Mouse (Mus musculus) ES-E14 (cell line): ENCODE measurements around the gene Dhdh. TPM values are rescaled to one million over a fixed set of nuclear protein-coding genes. Genes with fewer than 3 reads are reported as not detected.

ENCODE experiments used
- DNase-seq: peaks from one replicate; pipeline ENCODE4 v3.0.0-alpha.2; 2013; ENCODE audit warnings: low read depth, low spot score
- H3K27ac ChIP-seq: 2 replicates; pipeline ENCODE4 v1.5.1; 2012; ENCODE audit warnings: low read depth, mild to moderate bottlenecking, low read length, moderate library complexity, mixed read lengths; ENCODE audit not compliant: poor library complexity, insufficient read depth, severe bottlenecking
- H3K36me3 ChIP-seq: 2 replicates; pipeline ENCODE4 v1.6.1; 2012; ENCODE audit warnings: mild to moderate bottlenecking, low read length, moderate library complexity, mixed read lengths; ENCODE audit not compliant: control insufficient read depth, poor library complexity, insufficient read depth, severe bottlenecking
- H3K4me1 ChIP-seq, 2 experiments: fragments of 150-350 bp in 1 of 2; sonication (generic) in 1 of 2; 2 replicates each; pipeline ENCODE4 v1.6.1; 2012; ENCODE audit warnings: low read length in 2 of 2, mild to moderate bottlenecking in 1 of 2, mixed read lengths in 1 of 2; ENCODE audit not compliant: control insufficient read depth in 2 of 2, insufficient read depth in 2 of 2, poor library complexity in 1 of 2
- H3K4me3 ChIP-seq, 2 experiments: fragments of 150-350 bp in 1 of 2; sonication (generic) in 1 of 2; 2 replicates each; pipeline ENCODE4 v1.5.1; 2012; ENCODE audit warnings: low read length in 2 of 2, low read depth in 1 of 2, mild to moderate bottlenecking in 1 of 2, mixed read lengths in 1 of 2; ENCODE audit not compliant: insufficient read depth in 1 of 2, poor library complexity in 1 of 2, severe bottlenecking in 1 of 2
- H3K9ac ChIP-seq: 2 replicates; pipeline ENCODE4 v1.6.1; 2012; ENCODE audit warnings: low read depth, mild to moderate bottlenecking, low read length, mixed read lengths; ENCODE audit not compliant: poor library complexity, insufficient read depth, severe bottlenecking
- H3K9me3 ChIP-seq: fragments of 150-350 bp; sonication (generic); 2 replicates; pipeline ENCODE4 v1.6.1; 2012; ENCODE audit warnings: low read depth, mild to moderate bottlenecking, low read length; ENCODE audit not compliant: control insufficient read depth, insufficient read depth
- CHD2 ChIP-seq: IDR thresholded peaks from 2 replicates; pipeline ENCODE4 v1.6.1; 2014; ENCODE audit warnings: mild to moderate bottlenecking, low read depth, low read length, inconsistent platforms
- HCFC1 ChIP-seq: IDR thresholded peaks from 2 replicates; pipeline ENCODE4 v1.6.1; 2012; ENCODE audit warnings: low read length, inconsistent platforms, borderline replicate concordance; ENCODE audit not compliant: insufficient read depth
- MAFK ChIP-seq: IDR thresholded peaks from 2 replicates; pipeline ENCODE4 v1.6.1; 2014; ENCODE audit warnings: mild to moderate bottlenecking, low read depth, low read length, inconsistent platforms; ENCODE audit not compliant: insufficient read depth
- ZC3H11A ChIP-seq: IDR thresholded peaks from 2 replicates; pipeline ENCODE4 v1.6.1; 2012; ENCODE audit warnings: low read depth, mild to moderate bottlenecking, inconsistent platforms, low read length, borderline replicate concordance
- ZNF384 ChIP-seq: IDR thresholded peaks from 2 replicates; pipeline ENCODE4 v1.6.1; 2012; ENCODE audit warnings: low read depth, low read length, inconsistent platforms
- in situ Hi-C, 2 experiments: fragments of 600-800 bp; cut with MboI; formaldehyde crosslinking; loops; one replicate each; pipeline ENCODE4 v1.15.1; 2025; ENCODE audit warnings: low sequenced_read_pairs in 2 of 2, inconsistent platforms in 1 of 2; ENCODE audit not compliant: unreplicated experiment in 2 of 2
- total RNA-seq: library from RNA; depleted of rRNA; stranded (reverse); fragments of 300-350 nt; gene quantifications from 2 replicates; pipeline ENCODE4 v1.2.3, GENCODE M21; 2012

The Dhdh gene
- total RNA-seq, 1 experiment, result 3.6 TPM

DNA sequence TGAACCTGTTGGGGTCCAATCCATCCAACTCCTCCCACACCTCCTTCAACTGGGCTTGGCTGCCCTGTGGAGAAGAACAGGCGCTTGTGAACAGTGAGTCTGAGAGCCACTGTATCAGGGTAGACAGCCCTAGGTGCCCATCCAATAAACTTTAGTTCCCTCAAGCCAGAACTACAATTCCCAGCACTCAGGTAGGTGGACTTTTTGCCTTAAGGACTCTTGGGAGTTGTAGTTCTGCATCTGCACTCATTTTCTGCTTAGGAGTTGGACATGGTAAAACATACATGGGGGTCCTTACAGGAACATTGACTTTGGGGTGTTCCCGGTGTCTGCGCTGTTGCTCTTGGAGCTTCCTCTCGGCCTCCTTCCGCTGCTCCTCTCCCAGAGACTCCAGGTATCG, 9.8 kb upstream of the Dhdh start:
- in situ Hi-C loops, result no loop called here
- no peaks in the 10 kb centered on the region for H3K9me3 ChIP-seq
- H3K27ac ChIP-seq, result no peak overlapping the region
- no peak overlapping the region for H3K4me3 ChIP-seq
- no peak for TF ChIP-seq ZNF384
- TF ChIP-seq HCFC1, result peak; percentile 86
- no peak for TF ChIP-seq ZC3H11A
- TF ChIP-seq CHD2, result no peak
- no peak for TF ChIP-seq MAFK
- DNase-seq, result no peak
- H3K4me1 ChIP-seq, result peaks cover 0 to 5% of the 10 kb centered on the region in 2 experiments; a peak in 1 of 4 replicates
- H3K9ac ChIP-seq, result no peak overlapping the region
- peaks cover 25% of the 10 kb centered on the region for H3K36me3 ChIP-seq

DNA sequence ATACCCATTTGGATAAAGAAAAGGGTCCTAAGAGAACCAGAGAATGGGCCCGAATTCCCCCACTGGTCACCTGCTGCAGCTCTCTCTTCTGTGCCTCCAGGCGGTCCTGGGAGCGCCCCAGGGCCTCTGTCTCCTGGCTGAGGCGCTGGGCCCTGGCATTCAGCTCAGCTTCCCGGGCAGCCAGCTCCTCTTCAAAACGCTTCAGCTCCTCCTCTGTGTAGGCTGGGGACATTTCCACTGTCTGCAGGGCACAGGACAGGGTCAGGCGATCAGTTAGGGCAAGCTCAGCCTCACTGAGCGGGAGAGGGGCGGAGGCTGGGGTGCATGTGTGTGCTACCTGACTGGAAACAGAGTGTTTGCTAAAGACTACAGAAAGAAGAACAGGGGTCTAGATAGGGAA, 5.9 kb upstream of the Dhdh start:
- H3K36me3 ChIP-seq, result peaks cover 21% of the 10 kb centered on the region
- H3K4me3 ChIP-seq, result no peak overlapping the region
- no peak for DNase-seq
- TF ChIP-seq ZC3H11A (no peak), CHD2 (no peak), MAFK (no peak), ZNF384 (no peak), HCFC1 (no peak)
- in situ Hi-C loops, result no loop called here
- peaks cover 4 to 16% of the 10 kb centered on the region in 2 experiments; a peak in 2 of 4 replicates for H3K4me1 ChIP-seq
- 0 out of 2 replicates have a peak overlapping the region, but pooled peaks have one; percentile 16 for H3K9ac ChIP-seq
- H3K27ac ChIP-seq, result no peak overlapping the region
- no peaks in the 10 kb centered on the region for H3K9me3 ChIP-seq

DNA sequence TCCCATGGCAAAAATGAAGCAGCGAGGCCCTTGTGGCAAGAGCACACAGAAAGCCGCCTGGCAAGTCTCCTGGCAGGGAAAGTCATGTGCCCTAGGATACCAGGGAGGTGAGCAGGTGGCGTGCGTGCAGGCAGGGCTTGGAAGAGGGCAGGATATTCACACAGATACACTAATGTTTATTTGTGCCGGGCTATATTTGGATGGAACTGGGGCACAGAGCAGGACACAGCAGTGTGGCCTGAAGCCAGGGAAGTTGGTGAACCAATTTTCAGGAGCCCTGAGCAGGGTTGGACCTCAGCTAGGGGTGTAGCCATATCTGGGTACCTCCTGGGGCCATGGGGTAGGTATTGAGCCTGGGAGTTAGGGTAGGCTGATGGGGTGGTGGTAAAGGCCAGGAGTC, 4.3 kb upstream of the Dhdh start:
- no peak for TF ChIP-seq HCFC1
- TF ChIP-seq CHD2, result no peak
- in situ Hi-C loops, result no loop called here
- Histone ChIP-seq H3K4me3 (no peak overlapping the region), H3K27ac (no peak overlapping the region), H3K36me3 (peaks cover 15% of the 10 kb centered on the region), H3K9ac (no peak overlapping the region), H3K4me1 (peaks cover 6 to 16% of the 10 kb centered on the region in 2 experiments; a peak in 3 of 4 replicates), H3K9me3 (no peaks in the 10 kb centered on the region)
- no peak for DNase-seq

DNA sequence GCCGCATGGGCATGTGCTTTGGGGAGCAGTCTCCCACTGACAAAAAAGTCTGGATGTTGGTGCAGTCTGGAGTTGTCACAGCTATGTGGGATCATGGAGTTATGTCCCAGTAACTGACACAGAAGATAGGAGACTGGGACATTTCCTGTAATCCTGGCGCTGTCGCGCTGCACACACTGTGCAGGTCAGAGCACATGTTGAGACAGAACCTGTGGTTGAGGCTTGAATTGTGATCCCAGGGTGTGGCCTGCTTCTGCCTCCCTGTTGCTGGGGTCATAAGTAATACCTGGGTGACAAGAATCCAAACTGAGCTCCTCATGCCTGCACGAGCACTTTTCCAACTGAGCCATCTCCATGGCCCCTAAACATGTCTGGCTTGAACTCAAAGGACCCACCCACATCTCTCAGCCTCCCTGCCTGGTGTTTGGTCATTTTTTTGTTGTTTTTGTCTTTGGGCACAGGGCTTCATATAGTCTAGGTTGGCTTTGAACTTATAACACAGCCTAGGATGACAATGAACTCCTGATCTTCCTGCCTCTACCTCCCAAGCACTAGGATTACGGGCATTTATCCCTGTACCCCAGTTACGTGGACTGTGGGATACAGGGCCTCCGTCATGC, 3.7 kb upstream of the Dhdh start:
- Histone ChIP-seq H3K9ac (no peak overlapping the region), H3K27ac (no peak overlapping the region), H3K36me3 (peaks cover 11% of the 10 kb centered on the region; the same call in 1 of the 2 replicates), H3K9me3 (no peaks in the 10 kb centered on the region), H3K4me3 (no peak overlapping the region), H3K4me1 (peaks cover 6 to 16% of the 10 kb centered on the region in 2 experiments; a peak in 3 of 4 replicates)
- DNase-seq, result no peak
- TF ChIP-seq ZC3H11A (no peak), ZNF384 (no peak), MAFK (no peak), CHD2 (no peak), HCFC1 (no peak)
- in situ Hi-C loops, result no loop called here

DNA sequence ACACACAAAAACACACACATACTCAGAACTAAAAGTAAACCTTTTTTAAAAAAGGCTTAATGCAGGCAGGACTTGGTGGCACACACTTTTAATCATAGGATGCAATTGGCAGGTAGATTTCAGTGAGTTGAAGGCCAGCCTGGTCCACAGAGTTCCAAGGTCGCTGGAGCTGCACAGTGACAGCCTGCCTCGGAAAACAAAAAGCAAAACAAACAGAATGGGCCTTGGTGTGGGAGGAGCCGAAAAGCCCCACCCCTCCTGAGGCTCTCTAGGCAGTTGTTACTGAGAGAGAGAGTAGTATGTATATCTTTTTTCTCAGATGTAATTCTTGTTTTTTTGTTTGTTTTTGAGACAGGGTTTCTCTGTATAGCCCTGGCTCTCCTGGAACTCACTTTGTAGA, 2.7 kb upstream of the Dhdh start:
- TF ChIP-seq CHD2, result no peak
- no peak for TF ChIP-seq ZNF384
- no peak for TF ChIP-seq MAFK
- in situ Hi-C loops, result no loop called here
- Histone ChIP-seq H3K9me3 (no peaks in the 10 kb centered on the region), H3K27ac (no peak overlapping the region), H3K4me3 (no peak overlapping the region), H3K36me3 (peaks cover 11% of the 10 kb centered on the region; the same call in 1 of the 2 replicates), H3K9ac (no peak overlapping the region; the same call in 1 of the 2 replicates), H3K4me1 (peaks cover 6 to 18% of the 10 kb centered on the region in 2 experiments; a peak in 3 of 4 replicates)
- DNase-seq, result no peak
